Mouse (Mus musculus): ENCODE measurements at regions not wholly inside any gene's neighbourhood (a gene's known extent, or its start where the extent isn't known, plus 50 kb on each side); places are given as distances from the start of the nearest gene placed in this dataset.

GRCm38 (mm10) chr4:45583966-45584365, 51.7 kb upstream of the Shb start:
- no peak for DNase-seq

- no peak for DNase-seq
Observed at GRCm38 (mm10) chr4:45582496-45582895, 50.2 kb upstream of the Shb start.

Data from cerebellum, adult 9-11 months (tissue).